Mouse (Mus musculus) heart, adult 8-10 months (tissue): ENCODE results near the gene Gm48552. TPM values are rescaled to one million over a fixed set of nuclear protein-coding genes. Genes with fewer than 3 reads are reported as not detected.

Experiments
- DNase-seq: peaks from one replicate; pipeline ENCODE4 v3.0.0; 2022; ENCODE audit warnings: low spot score
- total RNA-seq, 4 experiments: library from RNA; stranded (reverse); gene quantifications; 2 replicates each; pipeline ENCODE4 v1.2.4; 2022

The Gm48552 gene
- total RNA-seq, 4 experiments from 2014 or later: 0.50 to 0.72 TPM; not detected in 2

- no peak for DNase-seq
Observed at GRCm38 (mm10) chr10:81385603-81386306, 3.0 kb upstream of the Gm48552 start.

DNA sequence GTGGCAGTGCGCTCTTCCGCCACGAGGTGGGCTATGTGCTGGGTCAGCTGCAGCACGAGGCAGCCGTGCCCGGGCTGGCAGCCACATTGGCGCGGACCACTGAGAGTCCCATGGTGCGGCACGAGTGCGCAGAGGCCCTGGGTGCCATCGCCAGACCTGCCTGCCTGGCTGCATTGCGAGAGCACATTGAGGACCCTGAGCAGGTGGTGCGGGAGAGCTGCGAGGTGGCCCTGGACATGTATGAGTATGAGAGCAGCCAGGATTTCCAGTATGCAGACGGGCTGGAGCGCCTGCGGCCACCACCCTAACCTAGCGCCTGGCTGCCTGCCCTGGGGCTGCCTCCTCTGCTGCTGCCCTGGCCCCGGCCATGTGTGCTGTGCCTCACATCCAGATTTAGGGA lies 1.1 kb upstream of the Gm48552 start:
- DNase-seq: no peak

DNA sequence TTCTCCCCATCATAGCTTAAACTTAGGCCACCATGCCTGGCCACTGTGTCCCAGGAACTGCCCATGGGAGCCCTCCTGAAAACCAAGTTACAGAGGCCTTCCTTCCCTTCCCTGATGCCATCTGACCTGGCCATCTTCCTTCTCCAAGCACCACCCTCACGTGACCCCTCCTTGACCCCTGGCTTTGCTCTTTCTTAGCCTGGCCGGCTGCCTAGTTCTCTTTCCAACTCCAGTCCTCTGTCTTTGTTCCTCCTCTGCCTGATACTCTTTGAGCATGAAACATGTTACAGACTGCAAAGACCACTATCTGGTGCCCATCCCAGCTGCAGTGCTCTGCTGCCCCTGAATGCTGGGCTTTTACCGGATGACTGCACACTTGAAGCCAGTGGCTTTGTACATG lies 568 bp downstream of the Gm48552 start:
- no peak for DNase-seq

GRCm38 (mm10) chr10:81389801-81390677 lies 1.2 kb downstream of the Gm48552 start:
- DNase-seq: peak; percentile 75

- DNase-seq: no peak
Observed at GRCm38 (mm10) chr10:81390678-81390965, 1.8 kb downstream of the Gm48552 start.

DNA sequence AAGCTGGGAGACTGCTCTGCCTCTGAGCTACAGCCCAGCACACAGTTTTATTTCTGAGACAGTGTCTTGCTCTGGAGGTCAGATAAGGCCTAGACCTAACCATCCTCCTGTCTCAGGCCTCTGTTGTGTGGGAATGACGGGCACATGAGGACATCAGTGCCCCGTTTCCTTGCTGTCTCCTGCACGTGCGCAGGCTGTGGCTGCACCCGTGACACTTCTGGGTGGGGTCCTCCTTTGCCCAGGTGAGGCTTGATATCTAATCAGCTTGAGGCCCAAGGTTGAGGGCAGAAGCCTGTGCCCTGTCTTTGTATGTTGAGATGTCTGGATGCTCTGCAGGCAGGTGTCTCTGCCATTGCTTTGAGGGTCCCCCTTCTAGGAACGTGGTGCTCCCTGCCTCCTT lies 3.5 kb downstream of the Gm48552 start:
- no peak for DNase-seq

GRCm38 (mm10) chr10:81392781-81393185 lies 4.0 kb downstream of the Gm48552 start, which contains the start of gene Smim24:
Smim24 (plus strand) TSS chr10:81393051.
- DNase-seq: no peak

DNA sequence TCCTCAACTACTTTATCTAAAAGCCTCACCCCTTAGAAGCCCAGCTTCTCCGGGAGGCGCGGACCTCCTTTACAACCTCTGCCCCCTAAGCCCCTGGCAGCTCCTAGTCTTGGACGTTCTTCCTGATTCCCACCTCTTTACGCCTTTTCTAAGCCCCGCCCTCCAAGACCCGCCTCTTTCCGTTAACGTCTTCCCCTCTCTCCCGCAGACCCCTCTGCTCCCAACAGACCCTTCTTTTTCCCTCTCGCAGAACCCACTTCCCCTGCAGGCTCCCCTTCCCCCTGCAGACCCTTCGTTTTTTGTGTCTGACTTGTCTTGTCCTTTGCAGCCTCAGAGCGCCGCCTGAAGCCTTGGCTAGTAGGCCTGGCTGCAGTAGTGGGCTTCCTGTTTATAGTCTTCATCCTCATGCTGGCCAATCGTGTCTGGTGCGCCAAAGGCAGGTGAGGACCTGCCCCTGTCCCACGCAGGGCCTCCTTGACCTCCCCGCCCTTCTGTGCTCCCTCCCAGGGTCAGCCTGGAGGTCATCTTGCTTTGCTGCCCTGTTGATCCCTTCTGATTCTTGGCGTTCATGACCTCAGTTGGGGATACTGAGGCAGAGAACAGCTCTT lies 4.8 kb downstream of the Gm48552 start:
- DNase-seq: no peak

GRCm38 (mm10) chr10:81395127-81395526 lies 6.3 kb downstream of the Gm48552 start:
- DNase-seq: peak; percentile 75

DNA sequence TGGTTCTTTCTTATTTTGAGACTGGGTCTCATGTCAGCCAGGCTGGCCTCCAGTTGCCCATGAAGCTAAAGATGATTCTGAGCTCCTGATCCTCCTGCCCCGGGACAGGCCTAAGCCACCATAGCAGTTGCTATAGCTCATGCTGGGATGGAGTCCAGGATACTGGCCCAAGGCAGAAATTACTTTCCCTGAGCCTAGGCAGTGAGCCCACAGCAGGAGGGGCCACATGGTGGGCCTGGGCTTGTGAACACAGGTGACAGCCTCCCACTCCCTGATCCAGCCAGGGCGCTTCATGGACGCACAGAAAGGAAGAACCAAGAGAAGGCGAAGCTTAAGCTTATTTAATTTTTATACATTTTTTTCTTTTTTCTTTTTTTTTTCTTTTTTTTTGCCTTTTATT lies 7.1 kb downstream of the Gm48552 start:
- no peak for DNase-seq

DNA sequence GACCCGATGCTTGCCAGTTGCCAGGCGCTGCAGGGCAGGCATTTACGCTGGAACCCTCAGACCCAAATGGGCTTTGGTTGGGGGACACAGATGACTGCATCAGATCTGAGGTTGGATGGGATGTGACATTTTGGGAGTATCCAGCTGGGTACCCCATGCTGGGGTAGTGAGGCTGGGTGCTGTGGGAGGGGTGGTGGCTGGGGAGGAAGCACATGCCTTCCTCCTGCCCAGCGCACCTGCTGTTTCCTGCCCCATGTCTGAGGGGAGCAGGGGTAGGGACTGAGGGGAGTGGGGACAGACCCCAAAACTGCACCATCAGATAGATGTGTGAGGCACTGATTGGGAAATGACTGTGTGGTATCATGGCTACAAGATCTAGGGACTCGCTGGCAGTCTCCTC lies 7.9 kb downstream of the Gm48552 start:
- DNase-seq: no peak

DNA sequence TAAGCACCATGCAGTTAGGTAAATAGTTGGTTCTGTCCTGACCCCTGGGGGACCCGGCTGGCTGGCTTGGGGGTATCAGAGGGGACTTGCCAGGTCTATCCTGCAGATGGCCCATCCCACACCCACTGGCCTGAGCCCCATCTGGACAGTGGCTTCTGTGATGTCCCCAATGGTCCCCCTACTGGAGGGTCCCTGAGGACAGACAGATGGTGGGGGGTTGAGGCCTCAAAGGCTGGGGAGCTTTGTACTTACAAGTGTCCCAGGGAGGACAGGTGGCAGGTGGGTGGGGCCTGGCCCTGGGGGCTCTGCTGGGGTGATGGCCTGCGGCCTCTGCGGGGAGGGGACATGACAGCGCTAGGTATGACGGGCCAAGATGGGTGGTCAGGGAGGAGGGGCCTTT lies 10.5 kb downstream of the Gm48552 start:
- DNase-seq: no peak

DNA sequence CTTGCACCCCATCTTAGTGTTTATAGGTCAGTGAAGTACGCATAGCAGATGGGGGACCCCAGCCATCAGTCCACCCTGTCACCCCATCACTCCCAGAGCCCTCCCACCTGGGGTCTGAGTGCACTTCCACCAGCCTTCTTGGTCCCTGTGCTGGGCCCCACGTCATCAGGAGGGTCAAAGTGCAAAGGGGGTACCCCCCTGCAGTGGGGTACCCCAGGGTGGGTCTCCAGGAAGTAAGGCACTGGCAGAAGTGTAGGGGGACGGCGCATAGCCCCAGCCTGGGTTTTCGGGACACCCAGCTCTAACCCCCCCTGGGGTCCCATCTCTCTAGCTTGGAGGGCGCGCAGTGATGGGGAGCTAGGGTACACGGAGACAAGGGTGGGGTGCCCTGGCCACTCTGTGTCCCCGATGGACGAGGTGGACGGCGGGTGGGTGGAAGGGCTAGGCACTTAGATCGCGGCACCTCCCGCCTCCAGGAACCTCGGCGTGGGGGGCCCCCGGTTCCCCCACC lies 11.0 kb downstream of the Gm48552 start:
- no peak for DNase-seq

GRCm38 (mm10) chr10:81400371-81401204 lies 11.8 kb downstream of the Gm48552 start:
- no peak for DNase-seq

GRCm38 (mm10) chr10:81401205-81401520 lies 12.4 kb downstream of the Gm48552 start:
- DNase-seq: no peak

GRCm38 (mm10) chr10:81401521-81402226 lies 12.9 kb downstream of the Gm48552 start:
- peak; percentile 85 for DNase-seq

- DNase-seq: no peak
Observed at GRCm38 (mm10) chr10:81402227-81402765, 13.5 kb downstream of the Gm48552 start.

- no peak for DNase-seq
Observed at GRCm38 (mm10) chr10:81403511-81403910, 14.7 kb downstream of the Gm48552 start.

DNA sequence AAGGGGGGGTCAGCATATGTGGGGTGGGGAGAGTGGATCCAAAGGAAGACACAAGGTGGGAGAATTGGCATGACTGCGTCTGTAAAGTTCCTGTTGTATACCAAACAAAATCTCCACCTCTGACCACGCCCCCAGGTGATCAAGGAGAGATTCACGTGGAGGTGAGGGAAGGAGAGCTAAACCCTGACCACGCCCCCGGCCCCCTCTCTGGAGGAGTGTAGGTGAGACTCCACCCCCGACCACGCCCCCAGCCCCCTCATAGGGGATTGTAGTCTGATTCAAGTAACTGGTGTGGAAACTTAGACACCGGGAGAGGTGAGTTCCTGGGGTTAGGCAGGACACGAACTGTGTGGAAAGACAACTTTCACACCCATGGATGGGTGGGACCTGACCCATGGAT lies 15.3 kb downstream of the Gm48552 start:
- no peak for DNase-seq

- no peak for DNase-seq
Observed at GRCm38 (mm10) chr10:81404720-81405119, 15.9 kb downstream of the Gm48552 start.
